Mouse (Mus musculus) liver, postnatal 0 days (tissue): ENCODE results near the gene Cst11.

Source experiments
- CTCF ChIP-seq: sonication (generic); IDR thresholded peaks from 2 replicates; pipeline ENCODE4 v1.5.1; 2016; ENCODE audit warnings: antibody characterized with exemption, low read depth
- EP300 ChIP-seq: IDR thresholded peaks from 2 replicates; pipeline ENCODE4 v1.6.1; 2016; ENCODE audit warnings: antibody characterized with exemption, low read depth, mild to moderate bottlenecking

DNA sequence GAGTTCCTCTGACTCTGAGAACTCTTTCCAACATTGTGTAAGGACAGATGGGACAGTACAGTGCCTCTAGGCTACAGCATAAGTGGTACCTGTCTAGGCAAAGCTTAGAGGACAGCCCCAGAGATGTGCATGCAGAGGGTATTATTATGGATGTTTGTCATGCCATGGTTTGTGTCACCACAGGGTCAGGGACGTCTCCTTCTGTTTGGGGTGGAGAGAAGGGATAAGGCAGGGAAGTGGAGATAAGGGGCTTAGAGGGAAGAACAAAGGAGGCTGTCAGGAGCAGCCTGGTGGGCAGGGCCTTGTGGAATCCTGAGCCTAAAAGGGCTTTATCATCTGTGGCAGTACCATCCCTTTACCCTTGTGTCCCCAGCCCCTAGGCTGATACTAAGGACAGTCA is 10.4 kb upstream of the Cst11 start, which contains the start of gene 8030411F24Rik:
- TF ChIP-seq CTCF: no peak
- no peak for TF ChIP-seq EP300
